Mouse (Mus musculus): ENCODE data around the gene B3gnt2. TPM values are rescaled to one million over a fixed set of nuclear protein-coding genes. Genes with fewer than 3 reads are reported as not detected.

The B3gnt2 gene
- total and polyA plus RNA-seq, 3 experiments = 36.8 to 66.4 TPM; not detected in 1

- TF ChIP-seq MAZ (IDR thresholded peaks at IDR 0.05; ENCODE audit: low read depth, low read length) = no peak
- TF ChIP-seq RAD21 (IDR thresholded peaks at IDR 0.05; ENCODE audit: low read depth, low read length) = no peak
- no peak for TF ChIP-seq TCF12 (IDR thresholded peaks at IDR 0.05; ENCODE audit: low read depth, low read length)
- TF ChIP-seq SMC3 (IDR thresholded peaks at IDR 0.05; ENCODE audit: low read depth, low read length) = no peak
- no peak for TF ChIP-seq MEF2A (IDR thresholded peaks at IDR 0.05; ENCODE audit: extremely low read depth, insufficient replicate concordance, low read depth, low read length, poor library complexity, severe bottlenecking)
- no peak for TF ChIP-seq GATA1 (IDR thresholded peaks at IDR 0.05; ENCODE audit: low read depth, low read length)
- TF ChIP-seq POLR2AphosphoS2 (IDR thresholded peaks at IDR 0.05; ENCODE audit: low read length) = no peak
- TF ChIP-seq ZKSCAN1 (IDR thresholded peaks at IDR 0.05; ENCODE audit: low read depth, low read length) = no peak
- TF ChIP-seq UBTF (IDR thresholded peaks at IDR 0.05; ENCODE audit: borderline replicate concordance, insufficient read depth, low read depth, low read length) = no peak
- no peak for TF ChIP-seq TAL1 (IDR thresholded peaks at IDR 0.05; ENCODE audit: low read length)
- TF ChIP-seq MAFK (IDR thresholded peaks at IDR 0.05; ENCODE audit: borderline replicate concordance, low read depth, low read length) = no peak
- no peak for TF ChIP-seq CHD1 (IDR thresholded peaks at IDR 0.05; ENCODE audit: low read depth, low read length)
- TF ChIP-seq USF1 (IDR thresholded peaks at IDR 0.05; ENCODE audit: low read depth, low read length) = no peak
- Histone ChIP-seq H3K4me3 (ENCODE audit: control insufficient read depth in 1 of 2, insufficient read depth in 1 of 2, low read depth in 2 of 2, low read length in 2 of 2) (no peak overlapping the region), H3K36me3 (ENCODE audit: control insufficient read depth in 1 of 2, insufficient read depth in 2 of 2, low read length in 2 of 2) (no peaks in the 10 kb centered on the region), H3K79me2 (ENCODE audit: control insufficient read depth, insufficient read depth, low read length, poor library complexity) (no peaks in the 10 kb centered on the region), H3K9me3 (replicated peaks; ENCODE audit: insufficient read depth, low read length) (no peaks in the 10 kb centered on the region), H3K4me1 (ENCODE audit: control insufficient read depth in 1 of 2, insufficient read depth in 2 of 2, low read length in 2 of 2) (no peaks in the 10 kb centered on the region), H3K27ac (ENCODE audit: control insufficient read depth, low read depth, low read length) (no peak overlapping the region), H3K27me3 (ENCODE audit: control insufficient read depth in 1 of 2, insufficient read depth in 2 of 2, low read length in 2 of 2) (no peaks in the 10 kb centered on the region), H3K9ac (ENCODE audit: control insufficient read depth, low read depth, low read length, poor library complexity, severe bottlenecking) (no peak overlapping the region)
- no peak for DNase-seq (ENCODE audit: low read depth, low spot score)
Observed at GRCm38 (mm10) chr11:22733936-22734335, 126.8 kb downstream of the B3gnt2 start.

GRCm38 (mm10) chr11:22732907-22733306, 127.9 kb downstream of the B3gnt2 start:
- TF ChIP-seq EP300 (IDR thresholded peaks at IDR 0.05; ENCODE audit: low read depth in 1 of 2, low read length in 2 of 2) = no peak
- Histone ChIP-seq H3K27ac (ENCODE audit: control insufficient read depth, low read depth, low read length) (no peak overlapping the region), H3K4me1 (ENCODE audit: control insufficient read depth in 1 of 2, insufficient read depth in 2 of 2, low read length in 2 of 2) (no peaks in the 10 kb centered on the region), H3K79me2 (ENCODE audit: control insufficient read depth, insufficient read depth, low read length, poor library complexity) (no peaks in the 10 kb centered on the region), H3K27me3 (ENCODE audit: control insufficient read depth in 1 of 2, insufficient read depth in 2 of 2, low read length in 2 of 2) (no peaks in the 10 kb centered on the region), H3K9ac (ENCODE audit: control insufficient read depth, low read depth, low read length, poor library complexity, severe bottlenecking) (no peak overlapping the region), H3K4me3 (ENCODE audit: control insufficient read depth in 1 of 2, insufficient read depth in 1 of 2, low read depth in 2 of 2, low read length in 2 of 2) (no peak overlapping the region), H3K36me3 (ENCODE audit: control insufficient read depth in 1 of 2, insufficient read depth in 2 of 2, low read length in 2 of 2) (no peaks in the 10 kb centered on the region), H3K9me3 (replicated peaks; ENCODE audit: insufficient read depth, low read length) (no peaks in the 10 kb centered on the region)
- no peak for DNase-seq (ENCODE audit: low read depth, low spot score)

- Histone ChIP-seq H3K27me3 (ENCODE audit: control insufficient read depth in 1 of 2, insufficient read depth in 2 of 2, low read length in 2 of 2) (no peaks in the 10 kb centered on the region), H3K36me3 (ENCODE audit: control insufficient read depth in 1 of 2, insufficient read depth in 2 of 2, low read length in 2 of 2) (no peaks in the 10 kb centered on the region), H3K9ac (ENCODE audit: control insufficient read depth, low read depth, low read length, poor library complexity, severe bottlenecking) (no peak overlapping the region), H3K4me1 (ENCODE audit: control insufficient read depth in 1 of 2, insufficient read depth in 2 of 2, low read length in 2 of 2) (no peaks in the 10 kb centered on the region), H3K27ac (ENCODE audit: control insufficient read depth, low read depth, low read length) (no peak overlapping the region), H3K4me3 (ENCODE audit: control insufficient read depth in 1 of 2, insufficient read depth in 1 of 2, low read depth in 2 of 2, low read length in 2 of 2) (no peak overlapping the region), H3K79me2 (ENCODE audit: control insufficient read depth, insufficient read depth, low read length, poor library complexity) (no peaks in the 10 kb centered on the region), H3K9me3 (replicated peaks; ENCODE audit: insufficient read depth, low read length) (no peaks in the 10 kb centered on the region)
- TF ChIP-seq E2F4 (IDR thresholded peaks at IDR 0.05; ENCODE audit: borderline replicate concordance, low read depth, low read length) = no peak
- no peak for TF ChIP-seq POLR2AphosphoS2 (IDR thresholded peaks at IDR 0.05; ENCODE audit: low read length)
- no peak for TF ChIP-seq MAZ (IDR thresholded peaks at IDR 0.05; ENCODE audit: low read depth, low read length)
- no peak for TF ChIP-seq MYB (IDR thresholded peaks at IDR 0.05; ENCODE audit: low read depth, low read length)
- no peak for TF ChIP-seq USF2 (IDR thresholded peaks at IDR 0.05; ENCODE audit: borderline replicate concordance in 1 of 2, insufficient read depth in 1 of 2, low read depth in 1 of 2, low read length in 2 of 2)
- no peak for TF ChIP-seq ELF1 (IDR thresholded peaks at IDR 0.05; ENCODE audit: low read depth, low read length)
- TF ChIP-seq UBTF (IDR thresholded peaks at IDR 0.05; ENCODE audit: borderline replicate concordance, insufficient read depth, low read depth, low read length) = no peak
- TF ChIP-seq CHD1 (IDR thresholded peaks at IDR 0.05; ENCODE audit: low read depth, low read length) = no peak
- TF ChIP-seq ZC3H11A (IDR thresholded peaks at IDR 0.05; ENCODE audit: low read depth, low read length) = no peak
- TF ChIP-seq RCOR1 (IDR thresholded peaks at IDR 0.05; ENCODE audit: low read depth, low read length) = no peak
- no peak for TF ChIP-seq BHLHE40 (IDR thresholded peaks at IDR 0.05; ENCODE audit: borderline replicate concordance, low read depth, low read length)
- TF ChIP-seq JUND (IDR thresholded peaks at IDR 0.05; ENCODE audit: low read depth, low read length) = no peak
- DNase-seq (ENCODE audit: low read depth, low spot score) = no peak
Observed at GRCm38 (mm10) chr11:22723096-22723495, 137.7 kb downstream of the B3gnt2 start.
